Mouse (Mus musculus): Measurements from ENCODE around the gene Elovl1.

DNA sequence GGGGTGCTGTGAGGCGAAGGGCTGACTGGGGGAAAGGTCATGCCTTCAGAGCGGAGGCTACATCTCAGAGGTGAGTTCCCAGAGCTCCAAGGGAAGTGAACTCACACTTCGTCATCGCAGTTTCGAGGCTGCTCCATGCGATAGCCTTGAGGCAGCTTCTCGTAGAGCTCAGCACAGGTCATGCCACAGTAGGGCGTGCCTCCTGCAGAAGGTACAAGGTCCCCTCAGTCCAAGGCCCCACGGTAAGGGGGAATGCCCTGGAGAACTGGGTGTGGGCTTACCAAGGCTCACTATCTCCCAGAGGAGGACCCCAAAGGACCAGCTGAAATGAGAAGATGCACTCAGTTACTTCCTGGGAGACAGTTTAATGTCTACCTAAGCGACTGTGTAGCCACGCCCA, 44.8 kb downstream of the Elovl1 start:
- TF ChIP-seq CTCF (IDR thresholded peaks at IDR 0.05; ENCODE audit: low read depth, low read length): no peak
- no peak for TF ChIP-seq POLR2A (IDR thresholded peaks at IDR 0.05; ENCODE audit: extremely low read depth, insufficient read depth, low read length)

All from liver, adult 2 months (tissue).